Mouse (Mus musculus) hindbrain, embryonic 13.5 days (tissue): ENCODE measurements at regions not wholly inside any gene's neighbourhood (a gene's known extent, or its start where the extent isn't known, plus 50 kb on each side); places are given as distances from the start of the nearest gene placed in this dataset.

Experiments used
- ATAC-seq: fragments of 200-750 bp; cut with Nextera tagmentation; 2 replicates; pipeline ENCODE4 v1.8.0; 2017; ENCODE audit warnings: moderate TSS enrichment; ENCODE audit not compliant: low FRiP score
- H3K27ac ChIP-seq: fragments of 300-500 bp; sonication (generic); 2 replicates; pipeline ENCODE4 v1.5.1; 2015; ENCODE audit warnings: inconsistent platforms, mild to moderate bottlenecking, moderate library complexity
- H3K27me3 ChIP-seq: fragments of 300-500 bp; sonication (generic); 2 replicates; pipeline ENCODE4 v1.6.1; 2015; ENCODE audit warnings: mild to moderate bottlenecking, inconsistent platforms
- H3K36me3 ChIP-seq: fragments of 300-500 bp; sonication (generic); 2 replicates; pipeline ENCODE4 v1.6.1; 2015; ENCODE audit warnings: mild to moderate bottlenecking, inconsistent platforms
- H3K4me1 ChIP-seq: fragments of 300-500 bp; sonication (generic); replicated peaks from 2 replicates; pipeline ENCODE4 v1.6.1; 2015; ENCODE audit warnings: inconsistent platforms
- H3K4me2 ChIP-seq: fragments of 300-500 bp; sonication (generic); 2 replicates; pipeline ENCODE4 v1.6.1; 2015; ENCODE audit warnings: inconsistent platforms, mild to moderate bottlenecking, moderate library complexity
- H3K4me3 ChIP-seq: fragments of 300-500 bp; sonication (generic); 2 replicates; pipeline ENCODE4 v1.5.1; 2015; ENCODE audit warnings: mild to moderate bottlenecking, inconsistent platforms
- H3K9ac ChIP-seq: fragments of 300-500 bp; sonication (generic); 2 replicates; pipeline ENCODE4 v1.6.1; 2015; ENCODE audit warnings: mild to moderate bottlenecking, inconsistent platforms
- H3K9me3 ChIP-seq: fragments of 300-500 bp; sonication (generic); 2 replicates; pipeline ENCODE4 v1.6.1; 2016; ENCODE audit warnings: inconsistent platforms
- WGBS: fragments of 180-500 bp; shearing (Covaris S2); methylation state at CpG from one replicate; pipeline ENCODE4 v1.1.7; 2015; 5-methylcytosine and 5-hydroxymethylcytosine counted together

- Histone ChIP-seq H3K36me3 (peaks cover 7% of the 10 kb centered on the region), H3K4me2 (no peak overlapping the region), H3K27ac (no peak overlapping the region), H3K27me3 (no peaks in the 10 kb centered on the region), H3K9me3 (no peaks in the 10 kb centered on the region), H3K9ac (no peak overlapping the region), H3K4me3 (no peak overlapping the region), H3K4me1 (0 out of 2 replicates have a peak, but pooled peaks cover under 1% of the 10 kb centered on the region)
- no peak for ATAC-seq
- WGBS = 86% methylated on average over 3 of the region's 3 CpGs
These were observed 217.5 kb downstream of the Ptprc start for GRCm38 (mm10) chr1:137958040-137958439.

GRCm38 (mm10) chr1:137955993-137956392, 219.5 kb downstream of the Ptprc start:
- WGBS = 76% methylated on average over 3 of the region's 3 CpGs
- Histone ChIP-seq H3K36me3 (peaks cover 2% of the 10 kb centered on the region; the same call in 1 of the 2 replicates), H3K9me3 (no peaks in the 10 kb centered on the region), H3K4me2 (no peak overlapping the region), H3K27me3 (no peaks in the 10 kb centered on the region), H3K4me1 (peaks cover 10% of the 10 kb centered on the region), H3K9ac (no peak overlapping the region), H3K4me3 (no peak overlapping the region), H3K27ac (no peak overlapping the region)
- no peak for ATAC-seq

GRCm38 (mm10) chr1:137955139-137955538, 220.4 kb downstream of the Ptprc start:
- peaks cover 2% of the 10 kb centered on the region; the same call in 1 of the 2 replicates for H3K36me3 ChIP-seq
- H3K4me2 ChIP-seq = no peak overlapping the region
- H3K9me3 ChIP-seq = no peaks in the 10 kb centered on the region
- no peak overlapping the region for H3K9ac ChIP-seq
- H3K27ac ChIP-seq = no peak overlapping the region
- ATAC-seq = no peak
- H3K4me3 ChIP-seq = no peak overlapping the region
- 76% methylated on average over 2 of the region's 2 CpGs for WGBS
- H3K27me3 ChIP-seq = no peaks in the 10 kb centered on the region
- H3K4me1 ChIP-seq = peaks cover 10% of the 10 kb centered on the region

GRCm38 (mm10) chr1:137953369-137953768, 222.1 kb downstream of the Ptprc start:
- 65% methylated on average over 1 of the region's 1 CpGs for WGBS
- Histone ChIP-seq H3K9me3 (no peaks in the 10 kb centered on the region), H3K27me3 (no peaks in the 10 kb centered on the region), H3K27ac (peak overlapping the region; percentile 70; the same call in 1 of the 2 replicates), H3K4me2 (no peak overlapping the region), H3K36me3 (peaks cover 7% of the 10 kb centered on the region; the same call in 1 of the 2 replicates), H3K4me1 (peaks cover 10% of the 10 kb centered on the region), H3K4me3 (no peak overlapping the region), H3K9ac (no peak overlapping the region)
- ATAC-seq = no peak

- Histone ChIP-seq H3K27ac (peak overlapping the region; percentile 58), H3K9me3 (no peaks in the 10 kb centered on the region)
These were observed 222.7 kb downstream of the Ptprc start for GRCm38 (mm10) chr1:137952777-137953176.

GRCm38 (mm10) chr1:137947900-137948299, 227.6 kb downstream of the Ptprc start:
- Histone ChIP-seq H3K36me3 (peaks cover 25% of the 10 kb centered on the region), H3K4me2 (no peak overlapping the region), H3K4me1 (peaks cover 9% of the 10 kb centered on the region), H3K4me3 (no peak overlapping the region), H3K9ac (no peak overlapping the region), H3K27ac (no peak overlapping the region), H3K9me3 (no peaks in the 10 kb centered on the region), H3K27me3 (no peaks in the 10 kb centered on the region)
- 72% methylated on average over 1 of the region's 1 CpGs for WGBS
- no peak for ATAC-seq

More at GRCm38 (mm10) chr1:137952777-137953176, 222.7 kb downstream of the Ptprc start:
- peak; percentile 57; the same call in 1 of the 2 replicates for ATAC-seq
- Histone ChIP-seq H3K36me3 (peaks cover 7% of the 10 kb centered on the region; the same call in 1 of the 2 replicates), H3K27me3 (no peaks in the 10 kb centered on the region), H3K4me2 (no peak overlapping the region), H3K4me3 (no peak overlapping the region), H3K9ac (no peak overlapping the region), H3K4me1 (peaks cover 10% of the 10 kb centered on the region)
- 44% methylated on average over 1 of the region's 1 CpGs for WGBS

GRCm38 (mm10) chr1:137941776-137942522, 233.6 kb downstream of the Ptprc start:
- H3K36me3 ChIP-seq = peaks cover 23% of the 10 kb centered on the region
- no peaks in the 10 kb centered on the region for H3K4me1 ChIP-seq
- H3K4me3 ChIP-seq = no peak overlapping the region
- no peak overlapping the region for H3K9ac ChIP-seq
- ATAC-seq = no peak
- H3K27ac ChIP-seq = peak overlapping the region; percentile 12; the same call in 1 of the 2 replicates
- no peaks in the 10 kb centered on the region for H3K9me3 ChIP-seq
- no peaks in the 10 kb centered on the region for H3K27me3 ChIP-seq
- H3K4me2 ChIP-seq = no peak overlapping the region
- WGBS = 86% methylated on average over 11 of the region's 11 CpGs

- Histone ChIP-seq H3K9ac (no peak overlapping the region), H3K4me3 (no peak overlapping the region), H3K4me2 (no peak overlapping the region), H3K27ac (no peak overlapping the region), H3K4me1 (peaks cover 13% of the 10 kb centered on the region; the same call in 1 of the 2 replicates), H3K27me3 (no peaks in the 10 kb centered on the region), H3K36me3 (peaks cover 32% of the 10 kb centered on the region), H3K9me3 (no peaks in the 10 kb centered on the region)
- no peak for ATAC-seq
- WGBS = 92% methylated on average over 4 of the region's 4 CpGs
These were observed 239.8 kb downstream of the Ptprc start for GRCm38 (mm10) chr1:137935746-137936145.

GRCm38 (mm10) chr1:137929764-137930163, 245.7 kb downstream of the Ptprc start:
- Histone ChIP-seq H3K27me3 (no peaks in the 10 kb centered on the region), H3K4me1 (peaks cover 53% of the 10 kb centered on the region), H3K4me3 (no peak overlapping the region), H3K9ac (no peak overlapping the region), H3K9me3 (no peaks in the 10 kb centered on the region), H3K36me3 (peaks cover 23% of the 10 kb centered on the region), H3K4me2 (no peak overlapping the region), H3K27ac (peak overlapping the region; percentile 50)
- ATAC-seq = no peak
- 82% methylated on average over 3 of the region's 3 CpGs for WGBS

GRCm38 (mm10) chr1:137928522-137928921, 247.0 kb downstream of the Ptprc start:
- Histone ChIP-seq H3K4me1 (peaks cover 56% of the 10 kb centered on the region), H3K4me3 (no peak overlapping the region), H3K27ac (peak overlapping the region; percentile 92), H3K9ac (peak overlapping the region; percentile 30; the same call in 1 of the 2 replicates), H3K27me3 (no peaks in the 10 kb centered on the region), H3K9me3 (no peaks in the 10 kb centered on the region), H3K4me2 (peak overlapping the region; percentile 39), H3K36me3 (peaks cover 15% of the 10 kb centered on the region)
- ATAC-seq = peak; percentile 69
- 8% methylated on average over 6 of the region's 6 CpGs for WGBS

- H3K27me3 ChIP-seq = no peaks in the 10 kb centered on the region
- H3K36me3 ChIP-seq = peaks cover 15% of the 10 kb centered on the region
- peak overlapping the region; percentile 92 for H3K27ac ChIP-seq
- 0 out of 2 replicates have a peak overlapping the region, but pooled peaks have one; percentile 8 for H3K4me3 ChIP-seq
- peaks cover 56% of the 10 kb centered on the region for H3K4me1 ChIP-seq
- H3K4me2 ChIP-seq = peak overlapping the region; percentile 39
- H3K9me3 ChIP-seq = no peaks in the 10 kb centered on the region
- peak overlapping the region; percentile 61 for H3K9ac ChIP-seq
- WGBS = 5% methylated on average over 11 of the region's 11 CpGs
- ATAC-seq = peak; percentile 92
These were observed 247.6 kb downstream of the Ptprc start for GRCm38 (mm10) chr1:137927953-137928352.

- no peak overlapping the region for H3K4me2 ChIP-seq
- H3K4me1 ChIP-seq = peaks cover 48% of the 10 kb centered on the region
- peak overlapping the region; percentile 60; the same call in 1 of the 2 replicates for H3K27ac ChIP-seq
- WGBS = 48% methylated on average over 4 of the region's 4 CpGs
- no peaks in the 10 kb centered on the region; the same call in 1 of the 2 replicates for H3K36me3 ChIP-seq
- H3K4me3 ChIP-seq = no peak overlapping the region
- H3K9me3 ChIP-seq = no peaks in the 10 kb centered on the region
- H3K27me3 ChIP-seq = no peaks in the 10 kb centered on the region
- no peak overlapping the region for H3K9ac ChIP-seq
- no peak for ATAC-seq
These were observed 249.2 kb downstream of the Ptprc start for GRCm38 (mm10) chr1:137926326-137926725.
